Mouse (Mus musculus): ENCODE results near the gene Olfr1140.

Gene Olfr1140

DNA sequence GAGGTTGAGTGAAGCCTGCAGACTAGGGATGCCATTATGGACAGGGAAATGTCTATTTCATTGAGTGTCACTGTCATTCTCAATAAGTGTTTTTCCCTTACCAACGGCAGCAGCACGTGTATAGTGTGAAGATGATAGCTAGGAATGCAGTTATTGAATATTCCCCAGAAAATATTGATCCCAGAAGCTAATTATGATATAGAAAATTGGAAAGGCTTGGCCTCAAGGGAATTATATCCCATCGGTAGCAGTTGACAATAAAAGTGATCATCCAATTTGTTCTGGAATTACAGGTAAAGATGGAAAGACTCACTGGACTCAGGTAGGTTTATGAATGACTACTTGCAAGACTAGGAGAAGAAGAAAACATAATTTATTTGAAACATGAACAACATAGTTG, at the start of gene Olfr1140:
TSS of gene Olfr1140 (plus strand) at position 301 of the 400 bp plus-strand sequence.
- DNase-seq (ENCODE audit: low spot score in 2 of 2), result no peak

DNA sequence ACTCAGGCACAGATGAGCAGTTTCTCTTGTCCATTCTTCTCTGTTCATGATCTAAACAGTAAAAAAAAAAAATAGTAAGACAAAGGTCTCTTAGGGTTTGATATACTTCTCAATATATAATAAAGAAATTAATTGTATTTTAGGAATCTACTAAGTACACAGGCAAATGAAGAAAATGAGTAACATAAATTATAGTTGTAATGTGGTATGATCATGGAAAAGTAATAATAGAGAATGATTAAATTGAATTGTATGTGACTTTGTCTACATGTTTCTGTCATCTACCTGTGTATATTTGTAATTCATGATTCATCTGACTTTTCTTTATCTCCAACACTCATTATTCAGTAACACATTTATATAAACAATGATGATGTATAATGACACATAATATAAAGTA, 49.7 kb upstream of the Olfr1140 start, which contains the start of gene Olfr1136:
TSS of gene Olfr1136 (minus strand) at position 101 of the 400 bp plus-strand sequence.
- DNase-seq (ENCODE audit: low spot score in 2 of 2), result no peak

DNA sequence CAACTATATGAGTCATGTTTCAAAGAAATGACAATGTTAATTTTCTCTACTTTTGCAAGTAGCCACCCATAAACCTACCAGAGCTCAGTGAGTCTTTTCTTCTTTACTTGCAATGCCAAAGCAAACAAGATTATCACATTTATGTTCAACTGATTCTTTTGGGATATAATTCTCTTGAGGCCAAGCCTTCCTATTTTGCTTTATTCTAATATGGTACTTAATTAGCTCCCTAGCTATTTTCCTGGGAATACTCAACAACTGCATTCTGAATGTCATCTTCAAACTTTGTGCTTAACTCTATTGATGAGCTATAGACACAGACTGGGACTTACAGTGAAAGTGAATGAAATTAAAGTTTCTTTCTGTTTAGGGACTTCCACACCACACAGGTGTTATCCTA, 30.5 kb upstream of the Olfr1140 start, which contains the start of gene Olfr1137:
TSS of gene Olfr1137 (minus strand) at position 101 of the 400 bp plus-strand sequence.
- no peak for DNase-seq (ENCODE audit: low spot score in 2 of 2)

DNA sequence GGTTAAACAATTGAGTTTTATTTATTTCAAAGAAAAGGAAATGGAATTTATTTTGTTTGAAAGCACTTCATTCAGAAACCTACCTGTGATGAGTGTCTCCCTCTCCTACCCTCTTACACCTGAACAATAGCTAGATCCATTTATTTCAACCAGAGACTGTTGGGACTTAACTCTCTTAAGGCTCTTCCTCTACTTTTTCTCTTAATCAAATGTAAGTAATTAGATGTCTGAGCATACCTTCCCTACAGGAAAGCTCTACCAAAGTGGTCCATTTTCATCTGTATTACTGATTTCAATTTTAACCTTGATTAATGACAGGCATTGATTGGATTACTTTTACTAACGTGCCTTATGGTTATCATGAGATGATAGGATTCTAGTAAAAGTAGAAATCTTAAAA, 3.7 kb upstream of the Olfr1140 start, which contains the start of gene Olfr1138:
TSS of gene Olfr1138 (minus strand) at position 101 of the 400 bp plus-strand sequence.
- DNase-seq (ENCODE audit: low spot score in 2 of 2), result no peak

DNA sequence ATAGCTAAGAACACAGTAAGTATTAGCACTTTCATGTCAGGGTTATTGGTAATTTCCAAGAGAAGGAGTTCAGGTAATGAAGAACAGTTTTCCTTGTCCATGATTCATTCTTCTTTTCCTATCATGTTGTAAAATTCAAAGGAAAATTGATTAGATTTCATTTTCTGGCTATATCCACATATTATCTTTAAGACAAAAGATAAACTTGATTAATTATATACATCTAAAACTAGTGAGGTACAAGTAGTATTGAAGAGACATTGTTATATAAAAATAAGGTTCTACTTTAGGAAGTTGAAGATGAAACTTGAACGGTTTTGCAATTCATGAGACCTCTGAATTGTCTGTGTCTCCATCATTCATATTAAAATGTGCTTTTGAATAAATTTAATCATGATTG, 10.3 kb downstream of the Olfr1140 start, which contains the start of gene Olfr1141:
TSS of gene Olfr1141 (minus strand) at position 101 of the 400 bp plus-strand sequence.
- no peak for DNase-seq (ENCODE audit: low spot score in 2 of 2)

DNA sequence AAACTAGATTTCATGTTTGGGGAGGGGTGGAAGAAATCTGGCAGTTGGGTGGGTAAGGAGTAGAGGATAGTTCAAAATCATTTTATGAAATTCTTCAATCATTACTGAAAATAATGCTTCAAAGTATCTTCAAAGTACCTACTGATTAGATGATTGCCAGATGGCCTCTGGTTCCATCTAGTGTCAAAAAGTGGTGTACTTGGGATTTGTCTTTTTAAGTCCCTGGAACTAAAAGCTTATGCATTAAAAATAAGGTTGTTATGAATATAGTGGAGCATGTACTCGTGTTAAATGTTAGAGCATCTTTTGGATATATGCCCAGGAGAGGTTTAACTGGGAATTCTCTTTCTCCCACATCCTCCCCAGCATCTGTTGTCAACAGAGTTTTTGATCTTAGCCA, 32.6 kb downstream of the Olfr1140 start:
- DNase-seq (ENCODE audit: low spot score in 2 of 2), result no peak

DNA sequence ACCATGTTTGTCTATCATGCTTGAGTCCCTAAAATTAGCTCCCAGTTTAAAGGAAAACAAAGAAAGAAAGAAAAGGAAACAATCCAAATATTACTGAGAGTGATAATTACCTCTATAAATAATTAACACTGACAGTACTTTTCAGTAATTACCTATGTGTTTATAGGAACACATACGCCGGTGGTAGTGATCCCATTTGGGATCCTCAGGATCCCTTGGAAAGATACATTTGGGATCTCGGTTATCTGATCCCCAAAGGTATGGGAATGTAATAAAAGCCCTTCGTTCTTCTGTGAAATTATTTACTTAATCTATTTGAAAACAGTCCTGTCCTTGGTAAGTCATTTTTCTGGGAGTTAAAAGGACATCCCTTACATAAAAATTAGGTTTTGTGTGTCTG, 35.6 kb downstream of the Olfr1140 start, which contains the start of gene Olfr152:
TSS of gene Olfr152 (plus strand) at position 301 of the 400 bp plus-strand sequence.
- no peak for DNase-seq (ENCODE audit: low spot score in 2 of 2)

Data from frontal cortex, postnatal 10 days (tissue).